Mouse (Mus musculus) ES-E14 (cell line): Measurements from ENCODE around the gene Ranbp6. TPM values are rescaled to one million over a fixed set of nuclear protein-coding genes. Genes with fewer than 3 reads are reported as not detected.

Experiments
- DNase-seq: peaks from one replicate; pipeline ENCODE4 v3.0.0-alpha.2; 2013; ENCODE audit warnings: low read depth, low spot score
- H3K27ac ChIP-seq: 2 replicates; pipeline ENCODE4 v1.5.1; 2012; ENCODE audit warnings: low read depth, mild to moderate bottlenecking, low read length, moderate library complexity, mixed read lengths; ENCODE audit not compliant: poor library complexity, insufficient read depth, severe bottlenecking
- H3K36me3 ChIP-seq: 2 replicates; pipeline ENCODE4 v1.6.1; 2012; ENCODE audit warnings: mild to moderate bottlenecking, low read length, moderate library complexity, mixed read lengths; ENCODE audit not compliant: control insufficient read depth, poor library complexity, insufficient read depth, severe bottlenecking
- H3K4me1 ChIP-seq, 2 experiments: fragments of 150-350 bp in 1 of 2; sonication (generic) in 1 of 2; 2 replicates each; pipeline ENCODE4 v1.6.1; 2012; ENCODE audit warnings: low read length in 2 of 2, mild to moderate bottlenecking in 1 of 2, mixed read lengths in 1 of 2; ENCODE audit not compliant: control insufficient read depth in 2 of 2, insufficient read depth in 2 of 2, poor library complexity in 1 of 2
- H3K4me3 ChIP-seq, 2 experiments: fragments of 150-350 bp in 1 of 2; sonication (generic) in 1 of 2; 2 replicates each; pipeline ENCODE4 v1.5.1; 2012; ENCODE audit warnings: low read length in 2 of 2, low read depth in 1 of 2, mild to moderate bottlenecking in 1 of 2, mixed read lengths in 1 of 2; ENCODE audit not compliant: insufficient read depth in 1 of 2, poor library complexity in 1 of 2, severe bottlenecking in 1 of 2
- H3K9ac ChIP-seq: 2 replicates; pipeline ENCODE4 v1.6.1; 2012; ENCODE audit warnings: low read depth, mild to moderate bottlenecking, low read length, mixed read lengths; ENCODE audit not compliant: poor library complexity, insufficient read depth, severe bottlenecking
- H3K9me3 ChIP-seq: fragments of 150-350 bp; sonication (generic); 2 replicates; pipeline ENCODE4 v1.6.1; 2012; ENCODE audit warnings: low read depth, mild to moderate bottlenecking, low read length; ENCODE audit not compliant: control insufficient read depth, insufficient read depth
- CHD2 ChIP-seq: IDR thresholded peaks from 2 replicates; pipeline ENCODE4 v1.6.1; 2014; ENCODE audit warnings: mild to moderate bottlenecking, low read depth, low read length, inconsistent platforms
- HCFC1 ChIP-seq: IDR thresholded peaks from 2 replicates; pipeline ENCODE4 v1.6.1; 2012; ENCODE audit warnings: low read length, inconsistent platforms, borderline replicate concordance; ENCODE audit not compliant: insufficient read depth
- MAFK ChIP-seq: IDR thresholded peaks from 2 replicates; pipeline ENCODE4 v1.6.1; 2014; ENCODE audit warnings: mild to moderate bottlenecking, low read depth, low read length, inconsistent platforms; ENCODE audit not compliant: insufficient read depth
- ZC3H11A ChIP-seq: IDR thresholded peaks from 2 replicates; pipeline ENCODE4 v1.6.1; 2012; ENCODE audit warnings: low read depth, mild to moderate bottlenecking, inconsistent platforms, low read length, borderline replicate concordance
- ZNF384 ChIP-seq: IDR thresholded peaks from 2 replicates; pipeline ENCODE4 v1.6.1; 2012; ENCODE audit warnings: low read depth, low read length, inconsistent platforms
- in situ Hi-C, 2 experiments: fragments of 600-800 bp; cut with MboI; formaldehyde crosslinking; loops; one replicate each; pipeline ENCODE4 v1.15.1; 2025; ENCODE audit warnings: low sequenced_read_pairs in 2 of 2, inconsistent platforms in 1 of 2; ENCODE audit not compliant: unreplicated experiment in 2 of 2
- total RNA-seq: library from RNA; depleted of rRNA; stranded (reverse); fragments of 300-350 nt; gene quantifications from 2 replicates; pipeline ENCODE4 v1.2.3, GENCODE M21; 2012

The Ranbp6 gene
- total RNA-seq, 1 experiment, result 11.3 TPM

- no peak overlapping the region for H3K4me3 ChIP-seq
- no peaks in the 10 kb centered on the region for H3K36me3 ChIP-seq
- in situ Hi-C loops, result no loop called here
- no peak overlapping the region for H3K27ac ChIP-seq
- TF ChIP-seq ZNF384 (no peak), HCFC1 (no peak), CHD2 (no peak), MAFK (no peak)
- no peak overlapping the region for H3K9ac ChIP-seq
- DNase-seq, result no peak
- no peaks in the 10 kb centered on the region for H3K9me3 ChIP-seq
- no peaks in the 10 kb centered on the region for H3K4me1 ChIP-seq
These were observed 38.4 kb upstream of the Ranbp6 start for GRCm38 (mm10) chr19:29851036-29851690.

GRCm38 (mm10) chr19:29849924-29850551, 37.3 kb upstream of the Ranbp6 start:
- H3K4me3 ChIP-seq, result no peak overlapping the region
- in situ Hi-C loops, result no loop called here
- TF ChIP-seq HCFC1, result no peak
- TF ChIP-seq CHD2, result no peak
- no peak for TF ChIP-seq ZNF384
- no peak for TF ChIP-seq MAFK
- TF ChIP-seq ZC3H11A, result no peak
- no peaks in the 10 kb centered on the region for H3K4me1 ChIP-seq
- no peaks in the 10 kb centered on the region for H3K9me3 ChIP-seq
- no peaks in the 10 kb centered on the region for H3K36me3 ChIP-seq
- no peak overlapping the region for H3K27ac ChIP-seq
- no peak for DNase-seq
- no peak overlapping the region for H3K9ac ChIP-seq

DNA sequence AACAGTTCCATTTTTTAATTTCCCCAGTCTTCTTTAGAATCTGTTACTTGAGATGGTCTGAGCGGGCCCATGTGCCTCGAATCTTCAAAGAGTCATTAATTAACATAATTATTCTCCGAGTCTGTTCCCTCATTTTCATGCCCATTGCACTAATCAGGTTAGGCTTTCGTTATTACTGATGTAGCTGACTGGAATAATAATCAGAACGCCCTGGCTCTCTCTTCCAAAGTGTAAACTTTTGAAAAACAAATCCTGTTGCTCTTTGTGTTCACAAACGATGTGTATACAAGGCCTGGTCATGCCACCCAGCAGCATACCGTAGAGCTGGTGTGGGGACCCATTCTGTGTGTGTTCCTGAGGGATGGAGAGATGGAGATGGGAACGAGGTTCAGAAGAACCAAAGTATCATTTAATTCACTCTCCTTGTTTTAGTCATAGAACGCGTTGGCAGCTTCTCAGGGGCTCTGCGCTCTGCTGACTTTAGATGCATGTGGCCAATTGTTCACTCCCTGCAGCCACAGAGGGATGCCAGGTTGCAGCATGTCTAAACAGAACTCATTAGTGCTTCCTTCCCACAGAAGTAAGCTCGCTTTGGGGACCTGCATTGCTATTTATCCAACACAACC, 31.4 kb upstream of the Ranbp6 start:
- TF ChIP-seq ZNF384 (no peak), MAFK (no peak), ZC3H11A (no peak), CHD2 (no peak), HCFC1 (no peak)
- no peaks in the 10 kb centered on the region for H3K36me3 ChIP-seq
- no peak overlapping the region for H3K9ac ChIP-seq
- no peaks in the 10 kb centered on the region for H3K9me3 ChIP-seq
- no peak overlapping the region for H3K27ac ChIP-seq
- no peaks in the 10 kb centered on the region for H3K4me1 ChIP-seq
- no peak overlapping the region for H3K4me3 ChIP-seq
- in situ Hi-C loops, result no loop called here
- DNase-seq, result no peak

GRCm38 (mm10) chr19:29843641-29844035, 30.9 kb upstream of the Ranbp6 start:
- TF ChIP-seq MAFK (no peak), ZC3H11A (no peak), ZNF384 (no peak), HCFC1 (no peak), CHD2 (no peak)
- in situ Hi-C loops, result no loop called here

More at GRCm38 (mm10) chr19:29843641-29844035, 30.9 kb upstream of the Ranbp6 start:
- Histone ChIP-seq H3K27ac (no peak overlapping the region), H3K9me3 (no peaks in the 10 kb centered on the region), H3K9ac (no peak overlapping the region), H3K4me1 (no peaks in the 10 kb centered on the region), H3K4me3 (no peak overlapping the region), H3K36me3 (no peaks in the 10 kb centered on the region)
- no peak for DNase-seq
